Mouse (Mus musculus) liver, embryonic 14.5 days (tissue): ENCODE data around the gene H2-Ab1.

Experiments
- CTCF ChIP-seq: IDR thresholded peaks from 2 replicates; pipeline ENCODE4 v1.5.1; 2016; ENCODE audit warnings: antibody characterized with exemption, low read depth, control low read depth
- EP300 ChIP-seq: IDR thresholded peaks from 2 replicates; pipeline ENCODE4 v1.6.1; 2016; ENCODE audit warnings: antibody characterized with exemption, low read depth

DNA sequence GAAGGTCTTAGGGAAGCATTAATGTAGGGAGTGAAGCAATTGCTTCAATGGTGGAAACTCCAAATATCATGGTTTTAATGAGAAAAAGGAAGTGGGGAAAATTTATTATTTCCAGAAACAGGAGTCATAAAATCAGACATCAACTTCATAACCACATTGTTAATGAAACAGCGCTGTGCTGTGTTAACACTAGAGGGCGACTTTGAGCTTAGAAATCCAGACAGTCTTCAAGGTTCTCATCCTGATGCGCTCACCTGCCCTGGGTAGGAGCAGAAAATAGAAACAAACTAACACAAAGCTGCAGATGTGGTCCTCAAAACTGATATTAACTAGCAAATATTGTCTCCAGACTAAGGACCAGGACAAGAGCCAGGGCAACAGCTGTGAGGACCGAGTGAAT lies 7.6 kb upstream of the H2-Ab1 start:
- TF ChIP-seq EP300 (no peak), CTCF (peak; percentile 58)
